Mouse (Mus musculus) brain, embryonic 14.5 days (tissue): ENCODE results near the gene Sumf2. TPM values are rescaled to one million over a fixed set of nuclear protein-coding genes. Genes with fewer than 3 reads are reported as not detected.

ENCODE experiments used
- DNase-seq: peaks from one replicate; pipeline ENCODE4 v3.0.0-alpha.2; 2011; ENCODE audit warnings: low read depth
- CTCF ChIP-seq: fragments of 200-500 bp; IDR thresholded peaks from 2 replicates; pipeline ENCODE4 v1.5.1; 2012; ENCODE audit warnings: inconsistent platforms, mild to moderate bottlenecking, moderate library complexity, borderline replicate concordance; ENCODE audit not compliant: insufficient read depth, insufficient read length; ENCODE audit errors: extremely low read depth
- POLR2A ChIP-seq: fragments of 200-500 bp; IDR thresholded peaks from 2 replicates; pipeline ENCODE4 v1.6.1; 2012; ENCODE audit warnings: mild to moderate bottlenecking, inconsistent platforms, borderline replicate concordance; ENCODE audit not compliant: poor library complexity, insufficient read depth, insufficient read length, severe bottlenecking; ENCODE audit errors: extremely low read depth
- polyA plus RNA-seq: library from polyadenylated mRNA; depleted of rRNA; stranded (reverse); fragments of >200 nt; gene quantifications from 2 replicates; pipeline ENCODE4 v1.2.3, GENCODE M21; 2012; rRNA removed

Gene Sumf2
- polyA plus RNA-seq: 26.6 and 26.9 TPM in 2 replicates

- TF ChIP-seq CTCF: no peak
- TF ChIP-seq POLR2A: peak; percentile 76; the same call in 1 of the 2 replicates
- DNase-seq: peak; percentile 98
These were observed at the start of gene Sumf2 for GRCm38 (mm10) chr5:129846752-129847557. Sumf2 (plus strand) TSS chr5:129846986.

- DNase-seq: no peak
- no peak for TF ChIP-seq CTCF
- no peak for TF ChIP-seq POLR2A
These were observed 1.9 kb upstream of the Sumf2 start for GRCm38 (mm10) chr5:129844848-129845247.

GRCm38 (mm10) chr5:129847558-129847820, 703 bp downstream of the Sumf2 start:
- peak; percentile 4 for DNase-seq
- TF ChIP-seq CTCF (no peak), POLR2A (no peak)

GRCm38 (mm10) chr5:129855163-129855562, 8.4 kb downstream of the Sumf2 start:
- no peak for DNase-seq
- TF ChIP-seq CTCF: no peak
- TF ChIP-seq POLR2A: no peak

- DNase-seq: no peak
- peak; percentile 16; the same call in 1 of the 2 replicates for TF ChIP-seq CTCF
- TF ChIP-seq POLR2A: no peak
These were observed 9.6 kb downstream of the Sumf2 start for GRCm38 (mm10) chr5:129856414-129856813.

- DNase-seq: no peak
- TF ChIP-seq POLR2A (no peak), CTCF (no peak)
These were observed 15.5 kb downstream of the Sumf2 start for GRCm38 (mm10) chr5:129862325-129862724.

GRCm38 (mm10) chr5:129864467-129864866, 17.7 kb downstream of the Sumf2 start:
- DNase-seq: peak; percentile 8
- TF ChIP-seq POLR2A: no peak
- peak; percentile 45; the same call in 1 of the 2 replicates for TF ChIP-seq CTCF

GRCm38 (mm10) chr5:129865841-129866240, 19.1 kb downstream of the Sumf2 start:
- DNase-seq: no peak
- no peak for TF ChIP-seq POLR2A
- no peak for TF ChIP-seq CTCF

- DNase-seq: no peak
- no peak for TF ChIP-seq POLR2A
- no peak for TF ChIP-seq CTCF
These were observed 22.6 kb downstream of the Sumf2 start for GRCm38 (mm10) chr5:129869238-129869995.

GRCm38 (mm10) chr5:129871238-129871637, 24.5 kb downstream of the Sumf2 start:
- no peak for DNase-seq
- TF ChIP-seq POLR2A (no peak), CTCF (no peak)

GRCm38 (mm10) chr5:129873942-129874341, 27.2 kb downstream of the Sumf2 start:
- no peak for DNase-seq
- TF ChIP-seq POLR2A: no peak
- TF ChIP-seq CTCF: no peak

GRCm38 (mm10) chr5:129875098-129875497, 28.3 kb downstream of the Sumf2 start:
- TF ChIP-seq POLR2A (no peak), CTCF (no peak)

GRCm38 (mm10) chr5:129877731-129878455, 31.1 kb downstream of the Sumf2 start:
- DNase-seq: no peak
- no peak for TF ChIP-seq CTCF
- no peak for TF ChIP-seq POLR2A

More at GRCm38 (mm10) chr5:129875098-129875497, 28.3 kb downstream of the Sumf2 start:
- DNase-seq: no peak
